Mouse (Mus musculus): ENCODE measurements at regions not wholly inside any gene's neighbourhood (a gene's known extent, or its start where the extent isn't known, plus 50 kb on each side); places are given as distances from the start of the nearest gene placed in this dataset.
A peak's percentile ranks its signal among the peaks of the same experiment; 100 is the strongest.

DNA sequence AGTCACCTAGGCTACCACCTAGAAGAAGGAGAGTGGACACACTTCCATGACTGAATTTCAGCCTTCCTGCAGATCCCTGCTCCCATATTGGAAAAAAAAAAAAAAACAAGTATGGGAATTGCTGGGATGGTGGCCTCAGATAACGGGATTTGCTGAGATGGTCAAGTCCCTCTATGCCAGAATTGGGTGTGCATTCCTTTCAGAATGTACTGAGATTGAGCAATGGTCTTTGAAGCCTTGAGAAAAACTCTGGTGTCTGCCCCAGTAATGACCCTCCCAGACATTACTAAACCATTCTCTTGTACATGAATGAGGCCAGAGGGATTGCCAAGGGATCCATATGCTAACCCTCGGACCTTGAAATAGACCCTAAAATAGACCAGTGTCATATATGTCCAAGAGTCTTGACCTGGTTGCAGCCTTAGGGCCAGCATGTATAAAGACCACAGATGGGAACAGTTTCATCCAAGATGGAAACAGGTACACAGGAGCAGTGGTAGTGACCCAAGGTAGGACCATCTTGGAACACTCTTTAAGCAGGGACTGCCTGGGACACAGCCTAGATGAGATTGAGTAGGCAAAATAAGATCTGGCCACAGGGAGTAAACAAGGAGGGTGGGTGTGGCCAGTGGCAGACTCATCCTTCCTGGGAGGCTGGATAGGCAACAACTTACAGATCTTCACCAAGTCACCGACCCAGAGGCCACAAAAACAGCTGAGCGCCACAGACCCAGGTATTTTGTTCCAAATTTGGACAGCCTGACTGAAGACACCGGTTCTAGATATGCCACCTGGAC, 882.9 kb upstream of the 9430069I07Rik start:
- no peak for DNase-seq

DNA sequence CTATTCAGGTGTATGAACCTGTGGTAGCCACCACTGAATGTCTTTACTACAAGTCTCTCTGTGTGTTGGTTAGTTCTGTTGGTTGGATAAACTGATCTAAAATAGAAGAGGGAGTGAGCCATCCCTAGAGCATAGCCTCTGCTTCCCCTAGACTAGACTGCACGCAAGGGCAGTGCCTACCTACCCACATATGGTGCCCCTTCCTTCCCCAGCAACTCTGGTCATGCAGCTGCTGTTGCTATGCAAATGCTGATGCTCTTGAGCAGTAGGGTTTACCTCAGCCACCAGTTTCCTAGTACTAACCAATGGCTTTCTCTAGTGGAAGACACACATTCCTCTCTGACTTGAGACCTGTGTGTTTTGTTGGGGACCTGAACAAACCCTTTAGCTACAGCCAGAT, 881.0 kb upstream of the 9430069I07Rik start:
- no peak for DNase-seq

GRCm38 (mm10) chr15:35233968-35234696, 876.5 kb upstream of the 9430069I07Rik start:
- peak; percentile 31 for DNase-seq

DNA sequence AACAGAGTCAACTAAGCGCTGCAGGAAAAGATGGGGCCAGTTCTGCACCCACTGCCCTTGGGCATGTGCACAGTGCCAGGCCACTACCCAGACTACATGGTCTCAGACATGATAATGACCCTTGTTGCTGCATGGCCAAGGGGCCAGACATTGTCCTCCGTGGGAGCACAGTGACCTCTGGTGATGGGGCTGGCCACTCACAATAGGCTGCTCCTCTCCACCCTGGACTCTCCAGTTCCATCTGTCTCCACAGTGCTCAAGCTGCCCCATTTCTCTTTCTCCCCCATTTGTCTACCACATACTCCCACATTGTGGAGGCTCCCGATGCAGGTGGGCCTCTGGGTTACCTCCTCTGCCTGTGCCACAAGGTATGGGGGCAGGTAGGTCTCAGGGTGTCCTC, 871.9 kb upstream of the 9430069I07Rik start:
- DNase-seq = no peak

Measured in lung, postnatal 36 days (tissue).